Mouse (Mus musculus): ENCODE results near the gene Arhgdig.

DNA sequence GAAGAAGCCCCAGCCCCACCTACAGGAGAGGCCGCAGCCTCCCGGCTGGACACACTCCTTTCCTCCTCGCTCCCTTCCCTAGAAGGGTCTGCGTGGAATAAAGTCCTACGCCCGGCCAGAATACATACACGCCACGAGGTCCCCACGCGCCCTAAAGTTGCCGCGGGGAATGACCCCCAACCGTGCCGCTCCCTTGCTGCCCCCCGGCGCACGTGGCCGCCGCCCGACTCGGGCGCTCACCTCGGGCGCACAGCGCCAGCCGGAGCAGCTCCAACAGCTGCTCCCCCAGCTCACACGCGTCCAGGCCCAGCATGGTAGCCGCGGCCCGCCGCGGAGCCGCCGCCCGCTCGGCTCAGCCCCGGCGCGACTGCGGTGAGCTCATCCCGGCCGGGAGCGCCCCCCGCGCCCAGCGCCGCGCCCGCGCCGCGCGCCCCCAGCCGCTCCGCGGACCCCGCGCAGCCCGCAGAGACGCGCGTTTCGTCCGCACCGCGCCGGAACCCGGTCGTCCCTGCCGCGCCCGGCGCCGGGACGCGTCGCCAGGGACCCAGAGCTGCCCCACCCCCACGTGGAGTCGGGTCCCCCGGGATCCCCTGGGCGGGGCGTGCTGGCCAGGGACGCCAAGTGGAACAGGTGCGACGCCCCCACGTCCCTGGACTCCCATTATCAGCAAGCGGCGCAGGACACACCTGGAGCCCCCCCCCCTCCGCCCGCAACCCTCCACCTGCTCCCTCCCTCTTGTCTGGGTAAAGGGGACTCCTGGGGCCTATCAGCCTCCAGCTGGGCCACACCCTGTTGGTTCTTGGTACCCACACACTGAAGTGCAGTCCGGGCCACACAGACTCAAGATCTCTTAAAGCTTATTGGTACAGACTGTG lies 6.5 kb downstream of the Arhgdig start:
- TF ChIP-seq CTCF (conservative IDR thresholded peaks at IDR 0.05 in 1 of 2, IDR thresholded peaks at IDR 0.05 in 1 of 2; ENCODE audit: low read depth in 2 of 2, low read length in 2 of 2) (no peak), GABPA (IDR thresholded peaks at IDR 0.05; ENCODE audit: insufficient replicate concordance, low read depth, low read length) (no peak), POLR2A (IDR thresholded peaks at IDR 0.05; ENCODE audit: low read depth, low read length) (no peak), RCOR1 (conservative IDR thresholded peaks at IDR 0.05; ENCODE audit: low read depth, low read length) (no peak), ZMIZ1 (IDR thresholded peaks at IDR 0.05; ENCODE audit: low read depth, low read length) (no peak), SIN3A (IDR thresholded peaks at IDR 0.05; ENCODE audit: low read length) (no peak; the same call in 1 of the 2 replicates), JUND (conservative IDR thresholded peaks at IDR 0.05; ENCODE audit: low read depth, low read length) (no peak), ETS1 (conservative IDR thresholded peaks at IDR 0.05; ENCODE audit: low read depth, low read length) (no peak), E2F4 (IDR thresholded peaks at IDR 0.05; ENCODE audit: insufficient replicate concordance, low read depth, low read length) (no peak), USF1 (IDR thresholded peaks at IDR 0.05; ENCODE audit: low read depth, low read length) (no peak)
